Mouse (Mus musculus): ENCODE measurements around the gene Tent5c.

DNA sequence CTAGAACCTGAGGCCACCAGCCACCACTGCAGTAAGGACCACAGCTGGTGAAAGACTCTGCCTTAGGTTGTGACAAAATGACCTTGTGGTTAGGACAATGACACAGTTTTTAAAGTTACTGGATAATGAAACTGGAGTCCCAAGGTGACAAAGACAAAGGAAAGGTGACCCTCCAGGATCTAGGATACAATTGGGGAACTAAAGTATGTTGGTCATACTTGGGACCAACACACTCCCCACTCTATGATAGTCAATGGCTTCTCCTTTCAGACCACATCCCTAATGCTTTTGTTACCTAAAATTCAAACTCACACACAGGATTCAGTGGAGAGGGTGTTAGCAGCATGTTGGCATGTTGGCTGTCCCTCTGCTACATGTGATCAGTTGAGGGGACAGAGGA lies 12.8 kb upstream of the Tent5c start:
- no peak for TF ChIP-seq CTCF (IDR thresholded peaks at IDR 0.05; ENCODE audit: control insufficient read depth, insufficient read depth, low read length)
- no peak for TF ChIP-seq POLR2A (IDR thresholded peaks at IDR 0.05; ENCODE audit: borderline replicate concordance, control insufficient read depth, low read depth, low read length)
